Mouse (Mus musculus) fibroblast of lung, adult 2 months (primary cell): ENCODE results near the gene Rtcb.

Experiments
- DNase-seq: peaks from one replicate; pipeline ENCODE4 v3.0.0-alpha.2; 2011; ENCODE audit warnings: low read depth

Gene Rtcb

DNA sequence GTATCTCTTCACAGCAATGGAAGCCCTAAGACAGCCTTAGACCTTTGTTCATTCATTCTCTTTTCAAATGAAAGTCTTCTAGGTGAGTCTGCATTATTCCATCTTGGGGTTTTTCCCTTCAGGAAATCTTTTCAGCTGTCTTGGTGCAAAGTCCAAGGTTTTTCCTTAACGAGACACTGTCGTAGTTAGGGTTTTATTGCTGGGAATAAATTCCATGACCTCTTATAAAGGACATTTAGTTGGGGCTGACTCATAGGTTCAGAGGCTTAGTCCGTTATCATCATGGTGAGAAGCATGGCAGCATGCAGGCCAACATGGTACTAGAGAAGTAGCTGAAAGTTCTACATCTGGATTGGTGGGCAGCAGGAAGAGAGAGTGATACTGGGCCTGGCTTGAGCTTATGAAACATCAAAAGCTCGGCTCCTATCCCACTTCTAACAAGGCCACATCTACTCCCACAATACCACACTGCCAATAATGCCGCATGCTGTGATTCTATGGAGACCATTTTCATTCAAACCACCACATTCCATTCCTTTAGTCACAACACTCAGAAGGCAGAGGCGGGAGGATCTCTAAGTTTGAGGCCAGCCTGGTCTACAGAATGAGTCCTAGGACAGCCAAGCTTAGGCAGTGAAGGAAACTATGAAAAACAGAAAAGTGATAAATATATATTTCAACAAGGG, 21.2 kb downstream of the Rtcb start:
- no peak for DNase-seq

DNA sequence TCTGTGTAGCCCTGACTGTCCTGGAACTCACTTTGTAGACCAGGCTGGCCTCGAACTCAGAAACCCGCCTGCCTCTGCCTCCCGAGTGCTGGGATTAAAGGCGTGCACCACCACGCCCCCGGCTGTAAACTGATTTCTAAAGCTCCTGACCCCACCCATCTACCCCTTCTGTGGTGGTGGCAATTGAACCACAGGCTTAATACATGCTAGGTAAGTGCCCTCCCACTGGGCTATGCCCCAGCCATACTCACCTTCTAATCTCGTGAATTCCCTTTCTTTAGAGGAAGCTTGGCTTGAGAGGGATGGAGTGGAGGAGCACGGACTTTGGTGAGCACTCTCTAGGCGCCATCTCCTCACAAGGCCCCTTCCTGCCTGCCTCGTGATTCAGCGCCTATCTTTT, 27.7 kb downstream of the Rtcb start:
- DNase-seq = no peak

DNA sequence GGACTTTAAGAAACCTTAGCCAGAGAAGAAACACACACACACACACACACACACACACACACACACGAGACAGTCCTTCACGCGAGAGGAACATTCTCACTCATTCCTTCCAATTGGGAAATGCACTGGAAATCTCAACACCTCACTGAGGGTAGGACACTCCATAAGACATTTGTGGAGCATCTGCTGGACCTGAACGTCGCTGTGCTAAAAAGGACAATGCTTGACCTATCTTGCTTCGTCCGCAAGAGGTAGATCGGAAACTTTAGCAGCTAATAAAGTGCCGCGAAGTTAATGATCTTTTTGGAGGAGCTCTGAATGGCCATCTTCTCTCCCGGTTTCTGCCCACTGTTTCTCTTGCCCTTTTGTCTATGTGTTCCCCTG, 28.4 kb downstream of the Rtcb start:
- DNase-seq = no peak

DNA sequence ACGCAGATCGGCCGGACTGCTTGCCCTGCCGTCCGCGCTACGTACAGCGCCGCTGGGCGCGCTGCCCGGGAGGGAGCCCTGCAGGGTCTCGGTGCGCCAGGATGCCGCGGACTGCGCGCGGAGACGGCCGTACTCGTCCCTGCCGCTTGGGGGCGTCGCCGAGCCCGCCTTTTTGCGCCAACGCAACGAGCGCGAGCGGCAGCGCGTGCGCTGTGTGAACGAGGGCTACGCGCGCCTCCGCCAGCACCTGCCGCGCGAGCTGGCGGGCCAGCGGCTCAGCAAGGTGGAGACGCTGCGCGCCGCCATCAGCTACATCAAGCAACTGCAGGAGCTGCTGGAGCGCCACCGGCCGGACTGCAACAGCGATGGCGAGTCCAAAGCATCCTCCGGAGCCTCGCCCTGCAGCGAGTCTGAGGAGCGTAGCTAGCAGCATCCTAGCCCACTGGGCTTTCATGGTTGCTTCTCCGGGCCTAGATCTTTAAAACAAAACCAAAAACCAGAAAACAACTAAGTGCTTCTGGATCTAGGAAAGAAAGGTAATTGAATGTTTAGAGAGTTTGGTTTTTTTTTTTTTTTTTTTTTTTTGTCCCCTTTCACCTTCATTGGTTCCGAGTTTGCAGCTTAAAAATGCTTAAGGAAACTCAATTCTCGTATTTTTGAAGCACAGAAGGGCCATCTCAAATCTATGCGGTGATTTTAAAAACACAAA, 29.0 kb downstream of the Rtcb start:
- no peak for DNase-seq

DNA sequence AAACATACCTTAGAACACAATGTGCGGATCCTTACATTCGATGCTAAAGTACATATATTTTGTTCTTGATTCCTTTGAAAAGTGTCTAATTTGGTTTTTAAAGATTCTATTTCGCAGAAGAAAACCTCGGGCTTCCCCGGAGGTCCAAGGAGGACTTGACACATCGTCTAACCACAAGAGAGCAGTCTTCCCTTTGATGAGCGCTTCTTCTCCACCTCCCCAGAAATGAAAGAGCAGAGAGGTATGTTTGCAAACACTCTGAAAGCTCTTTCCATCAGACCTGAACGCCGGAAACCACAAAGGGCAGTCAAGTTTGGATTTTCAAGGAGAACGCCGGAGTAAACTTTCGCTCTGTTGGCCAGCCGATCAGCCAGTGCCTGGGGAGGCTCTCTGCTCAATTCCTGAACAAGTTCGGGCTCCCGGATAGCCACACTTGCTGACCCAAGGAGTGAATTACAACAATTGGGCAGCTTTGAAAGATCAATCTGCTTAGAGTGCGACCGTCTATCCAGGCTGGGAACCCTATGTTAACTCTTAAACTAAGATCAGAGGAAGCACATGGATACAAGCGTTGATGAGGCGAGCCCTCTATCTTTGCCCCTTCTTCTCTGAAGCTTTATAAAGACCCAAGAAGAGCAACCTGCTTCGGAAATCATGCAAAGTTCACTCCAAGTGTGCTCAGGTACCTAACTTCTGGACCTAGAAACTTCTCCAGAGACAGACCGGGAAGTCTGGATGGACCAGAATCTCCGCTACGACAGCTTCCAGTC, 29.8 kb downstream of the Rtcb start, which contains the start of gene Ascl4:
Gene Ascl4 (plus strand): TSS at position 6 of the 770 bp plus-strand sequence.
- DNase-seq = no peak

DNA sequence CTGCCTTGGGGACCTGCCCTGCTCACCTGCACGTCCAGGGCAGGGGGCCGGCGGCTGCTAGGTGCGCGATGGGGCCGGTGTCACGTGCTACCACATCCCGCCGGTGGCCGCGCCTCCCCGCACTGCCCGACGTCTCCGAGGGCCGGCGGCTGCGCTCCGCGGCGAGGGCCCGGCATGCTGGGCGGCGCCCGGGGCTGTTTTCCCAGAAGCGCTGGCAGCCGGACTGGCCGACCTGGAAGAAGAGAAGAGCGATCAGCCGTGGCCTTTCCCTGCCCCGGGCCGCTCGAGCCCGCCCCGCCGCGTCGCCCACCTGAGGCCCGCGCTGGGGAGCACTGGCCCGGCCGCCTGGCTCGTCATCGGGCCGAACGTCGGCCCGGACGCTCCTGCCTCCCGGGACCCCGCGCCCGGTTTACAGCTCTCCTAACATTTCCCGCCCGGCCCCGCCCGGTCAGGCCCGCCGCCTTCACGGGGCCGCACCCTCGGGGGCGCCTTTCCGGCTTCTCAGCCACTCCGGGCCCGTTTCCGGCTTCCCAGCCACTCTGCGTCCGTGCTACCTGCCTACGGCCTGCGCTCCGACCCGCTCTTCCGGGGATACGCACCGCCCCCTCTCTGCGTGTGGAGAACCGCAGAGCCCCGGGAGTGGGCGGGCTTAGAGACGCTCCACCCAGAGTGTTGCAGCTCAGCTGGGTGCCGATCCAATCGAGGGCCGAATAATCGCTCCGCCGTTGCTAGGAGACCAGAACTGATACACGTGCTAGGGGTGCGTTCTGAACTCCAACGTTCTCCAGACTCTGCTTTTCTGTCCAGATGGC, 40.9 kb downstream of the Rtcb start, which contains the start of gene Prdm4:
Gene Prdm4 (minus strand): TSS at position 645 of the 812 bp plus-strand sequence.
- DNase-seq = peak; percentile 96
